Mouse (Mus musculus) neural tube, embryonic 15.5 days (tissue): ENCODE results near the gene Slc38a7. TPM values are rescaled to one million over a fixed set of nuclear protein-coding genes. Genes with fewer than 3 reads are reported as not detected.
A peak's percentile ranks its signal among the peaks of the same experiment; 100 is the strongest.
"Not testable (repeated sequence)": the region's sequence is repeated elsewhere in the genome, so short reads cannot be mapped to it uniquely, and the experiment has no call there.

Experiments
- ATAC-seq: fragments of 200-750 bp; cut with Nextera tagmentation; 2 replicates; pipeline ENCODE4 v1.8.0; 2017; ENCODE audit warnings: mild to moderate bottlenecking, moderate TSS enrichment, moderate library complexity; ENCODE audit not compliant: low FRiP score
- H3K27ac ChIP-seq: fragments of 300-500 bp; sonication (generic); replicated peaks from 2 replicates; pipeline ENCODE4 v1.5.1; 2015; ENCODE audit warnings: mild to moderate bottlenecking, inconsistent platforms
- H3K27me3 ChIP-seq: fragments of 300-500 bp; sonication (generic); replicated peaks from 2 replicates; pipeline ENCODE4 v1.6.1; 2015; ENCODE audit warnings: inconsistent platforms
- H3K36me3 ChIP-seq: fragments of 300-500 bp; sonication (generic); 2 replicates; pipeline ENCODE4 v1.6.1; 2015; ENCODE audit warnings: inconsistent platforms
- H3K4me1 ChIP-seq: fragments of 300-500 bp; sonication (generic); 2 replicates; pipeline ENCODE4 v1.6.1; 2015; ENCODE audit warnings: inconsistent platforms
- H3K4me2 ChIP-seq: fragments of 300-500 bp; sonication (generic); 2 replicates; pipeline ENCODE4 v1.6.1; 2015; ENCODE audit warnings: inconsistent platforms, mild to moderate bottlenecking, moderate library complexity
- H3K4me3 ChIP-seq: fragments of 300-500 bp; sonication (generic); replicated peaks from 2 replicates; pipeline ENCODE4 v1.5.1; 2015; ENCODE audit warnings: mild to moderate bottlenecking, inconsistent platforms
- H3K9ac ChIP-seq: fragments of 300-500 bp; sonication (generic); replicated peaks from 2 replicates; pipeline ENCODE4 v1.6.1; 2015; ENCODE audit warnings: mild to moderate bottlenecking, inconsistent platforms
- H3K9me3 ChIP-seq: fragments of 300-500 bp; sonication (generic); replicated peaks from 2 replicates; pipeline ENCODE4 v1.6.1; 2016; ENCODE audit warnings: inconsistent platforms
- WGBS: fragments of 180-500 bp; shearing (Covaris S2); methylation state at CpG from one replicate; pipeline ENCODE4 v1.1.7; 2015; ENCODE audit warnings: mixed read lengths; 5-methylcytosine and 5-hydroxymethylcytosine counted together
- polyA plus RNA-seq: library from polyadenylated mRNA; unstranded; fragments of >200 nt; fragmentation: Nextera tagmentation; extraction: Ambion mirVana; gene quantifications from 2 replicates; pipeline ENCODE4 v1.2.1, GENCODE M21; 2015

Slc38a7 gene
- polyA plus RNA-seq, 1 experiment from 2014 or later: 21.2 TPM

- H3K4me1 ChIP-seq: peaks cover 28% of the 10 kb centered on the region
- H3K9me3 ChIP-seq: no peaks in the 10 kb centered on the region
- peaks cover 9% of the 10 kb centered on the region for H3K36me3 ChIP-seq
- no peaks in the 10 kb centered on the region for H3K27me3 ChIP-seq
- H3K4me2 ChIP-seq: no peak overlapping the region
- no peak overlapping the region for H3K4me3 ChIP-seq
- H3K9ac ChIP-seq: no peak overlapping the region
- no peak overlapping the region for H3K27ac ChIP-seq
- WGBS: 89% methylated on average over 3 of the region's 3 CpGs
- ATAC-seq: no peak
These were observed 28.2 kb upstream of the Slc38a7 start for GRCm38 (mm10) chr8:95881576-95881975.

GRCm38 (mm10) chr8:95879823-95880222, 26.5 kb upstream of the Slc38a7 start:
- peaks cover 16% of the 10 kb centered on the region for H3K4me1 ChIP-seq
- no peak for ATAC-seq

GRCm38 (mm10) chr8:95878176-95878962, 25.0 kb upstream of the Slc38a7 start:
- Histone ChIP-seq H3K4me1 (peaks cover 16% of the 10 kb centered on the region), H3K27ac (peak overlapping the region; percentile 60), H3K9me3 (no peaks in the 10 kb centered on the region), H3K36me3 (peaks cover 36% of the 10 kb centered on the region), H3K9ac (0 out of 2 replicates have a peak overlapping the region, but pooled peaks have one; percentile 11), H3K27me3 (no peaks in the 10 kb centered on the region), H3K4me2 (peak overlapping the region; percentile 50), H3K4me3 (peak overlapping the region; percentile 23)
- peak; percentile 38 for ATAC-seq
- WGBS: 20% methylated on average over 12 of the region's 12 CpGs

More at GRCm38 (mm10) chr8:95879823-95880222, 26.5 kb upstream of the Slc38a7 start:
- WGBS: 94% methylated on average over 4 of the region's 4 CpGs
- no peak overlapping the region for H3K4me3 ChIP-seq
- peaks cover 23% of the 10 kb centered on the region for H3K36me3 ChIP-seq
- no peaks in the 10 kb centered on the region for H3K9me3 ChIP-seq
- H3K27me3 ChIP-seq: no peaks in the 10 kb centered on the region
- H3K4me2 ChIP-seq: no peak overlapping the region
- no peak overlapping the region for H3K27ac ChIP-seq
- no peak overlapping the region for H3K9ac ChIP-seq

- peaks cover 66% of the 10 kb centered on the region for H3K36me3 ChIP-seq
- no peak overlapping the region for H3K4me2 ChIP-seq
- ATAC-seq: no peak
- no peak overlapping the region for H3K27ac ChIP-seq
- no peaks in the 10 kb centered on the region for H3K27me3 ChIP-seq
- no peak overlapping the region for H3K4me3 ChIP-seq
- 96% methylated on average over 7 of the region's 7 CpGs for WGBS
- H3K9me3 ChIP-seq: no peaks in the 10 kb centered on the region
- peaks cover 16% of the 10 kb centered on the region for H3K4me1 ChIP-seq
- no peak overlapping the region for H3K9ac ChIP-seq
These were observed 21.9 kb upstream of the Slc38a7 start for GRCm38 (mm10) chr8:95875270-95875669.

GRCm38 (mm10) chr8:95871690-95872089, 18.4 kb upstream of the Slc38a7 start:
- Histone ChIP-seq H3K4me3 (no peak overlapping the region), H3K4me2 (no peak overlapping the region), H3K4me1 (no peaks in the 10 kb centered on the region), H3K9ac (no peak overlapping the region), H3K36me3 (peaks cover 93% of the 10 kb centered on the region), H3K27ac (no peak overlapping the region), H3K9me3 (no peaks in the 10 kb centered on the region), H3K27me3 (no peaks in the 10 kb centered on the region)
- WGBS: 94% methylated on average over 16 of the region's 16 CpGs
- ATAC-seq: no peak

- 98% methylated on average over 18 of the region's 18 CpGs for WGBS
- H3K27ac ChIP-seq, H3K9ac ChIP-seq, H3K4me2 ChIP-seq, H3K27me3 ChIP-seq, H3K4me1 ChIP-seq, H3K9me3 ChIP-seq, ATAC-seq, H3K4me3 ChIP-seq: not testable (repeated sequence)
- H3K36me3 ChIP-seq: peaks cover 47% of the 10 kb centered on the region
These were observed 11.5 kb upstream of the Slc38a7 start for GRCm38 (mm10) chr8:95864851-95865250.

GRCm38 (mm10) chr8:95863761-95864440, 10.6 kb upstream of the Slc38a7 start:
- not testable (repeated sequence) for H3K4me1 ChIP-seq, H3K9me3 ChIP-seq, H3K27me3 ChIP-seq, H3K4me3 ChIP-seq, H3K4me2 ChIP-seq, H3K9ac ChIP-seq, H3K27ac ChIP-seq, ATAC-seq
- H3K36me3 ChIP-seq: peaks cover 38% of the 10 kb centered on the region
- WGBS: 65% methylated on average over 10 of the region's 11 CpGs

- Histone ChIP-seq H3K36me3 (no peaks in the 10 kb centered on the region), H3K9ac (no peak overlapping the region), H3K9me3 (no peaks in the 10 kb centered on the region), H3K27ac (no peak overlapping the region), H3K4me1 (peaks cover 17% of the 10 kb centered on the region), H3K27me3 (no peaks in the 10 kb centered on the region), H3K4me3 (no peak overlapping the region), H3K4me2 (no peak overlapping the region)
- 94% methylated on average over 6 of the region's 6 CpGs for WGBS
- ATAC-seq: no peak
These were observed 835 bp upstream of the Slc38a7 start for GRCm38 (mm10) chr8:95854174-95854573.

GRCm38 (mm10) chr8:95852290-95852689, 1.0 kb downstream of the Slc38a7 start:
- Histone ChIP-seq H3K4me2 (peak overlapping the region; percentile 82), H3K9ac (peak overlapping the region; percentile 72), H3K9me3 (no peaks in the 10 kb centered on the region), H3K4me3 (peak overlapping the region; percentile 77), H3K36me3 (peaks cover 9% of the 10 kb centered on the region; the same call in 1 of the 2 replicates), H3K4me1 (peaks cover 17% of the 10 kb centered on the region), H3K27me3 (no peaks in the 10 kb centered on the region), H3K27ac (no peak overlapping the region)
- no peak for ATAC-seq
- 83% methylated on average over 4 of the region's 4 CpGs for WGBS

GRCm38 (mm10) chr8:95850326-95850725, 3.0 kb downstream of the Slc38a7 start:
- Histone ChIP-seq H3K4me2 (no peak overlapping the region), H3K9ac (no peak overlapping the region), H3K36me3 (peaks cover 20% of the 10 kb centered on the region; the same call in 1 of the 2 replicates), H3K9me3 (no peaks in the 10 kb centered on the region), H3K4me1 (peaks cover 17% of the 10 kb centered on the region), H3K27me3 (no peaks in the 10 kb centered on the region), H3K27ac (no peak overlapping the region), H3K4me3 (no peak overlapping the region)
- no peak for ATAC-seq
- 95% methylated on average over 2 of the region's 2 CpGs for WGBS

- Histone ChIP-seq H3K4me1 (peaks cover 17% of the 10 kb centered on the region), H3K9me3 (no peaks in the 10 kb centered on the region), H3K4me2 (no peak overlapping the region), H3K4me3 (no peak overlapping the region), H3K27me3 (no peaks in the 10 kb centered on the region), H3K27ac (no peak overlapping the region), H3K36me3 (peaks cover 33% of the 10 kb centered on the region), H3K9ac (no peak overlapping the region)
- 90% methylated on average over 19 of the region's 19 CpGs for WGBS
- no peak for ATAC-seq
These were observed 4.4 kb downstream of the Slc38a7 start for GRCm38 (mm10) chr8:95848734-95849464.
